ENCODE assay signal across 1 mouse cellular context in the genomic region with DNA sequence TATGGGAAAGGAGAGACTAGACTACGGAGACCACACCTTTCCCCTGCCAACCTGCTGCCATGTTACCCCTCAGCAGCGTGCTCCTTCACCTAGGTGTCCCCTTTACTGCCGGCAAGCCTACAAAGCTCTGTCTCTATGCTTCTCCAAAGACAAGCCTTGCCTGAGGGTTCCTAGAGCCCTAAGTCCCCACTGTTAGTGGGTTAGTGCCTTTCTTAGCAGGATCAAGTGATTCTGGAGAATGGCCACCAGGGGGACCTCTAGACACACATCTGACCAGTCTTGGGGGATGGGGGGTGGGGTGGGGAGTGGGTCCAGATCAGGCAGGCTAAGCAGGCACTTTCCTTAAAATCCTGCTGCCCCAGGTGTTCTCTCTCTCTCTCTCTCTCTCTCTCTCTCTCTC.
TF ChIP-seq lines count a peak whose summit lies in the region.

No protein-coding gene starts in this region.

TF ChIP-seq in CH12.LX, 34 proteins besides CTCF, POLR2A, EP300 and RAD21:
- TF ChIP-seq MEF2A (IDR thresholded peaks at IDR 0.05; ENCODE audit: borderline replicate concordance, low read depth, low read length) (no peak), MAZ (IDR thresholded peaks at IDR 0.05; ENCODE audit: low read depth, low read length) (peak; percentile 91), SMC3 (IDR thresholded peaks at IDR 0.05; ENCODE audit: low read depth, low read length) (peak; percentile 86), CHD2 (IDR thresholded peaks at IDR 0.05; ENCODE audit: low read length) (peak; percentile 81), ZC3H11A (IDR thresholded peaks at IDR 0.05; ENCODE audit: low read depth, low read length) (peak; percentile 27; the same call in 1 of the 2 replicates)
